Mouse (Mus musculus): ENCODE results near the gene Rnf215.
"Not testable (repeated sequence)": the region's sequence is repeated elsewhere in the genome, so short reads cannot be mapped to it uniquely, and the experiment has no call there.

Rnf215 gene

DNA sequence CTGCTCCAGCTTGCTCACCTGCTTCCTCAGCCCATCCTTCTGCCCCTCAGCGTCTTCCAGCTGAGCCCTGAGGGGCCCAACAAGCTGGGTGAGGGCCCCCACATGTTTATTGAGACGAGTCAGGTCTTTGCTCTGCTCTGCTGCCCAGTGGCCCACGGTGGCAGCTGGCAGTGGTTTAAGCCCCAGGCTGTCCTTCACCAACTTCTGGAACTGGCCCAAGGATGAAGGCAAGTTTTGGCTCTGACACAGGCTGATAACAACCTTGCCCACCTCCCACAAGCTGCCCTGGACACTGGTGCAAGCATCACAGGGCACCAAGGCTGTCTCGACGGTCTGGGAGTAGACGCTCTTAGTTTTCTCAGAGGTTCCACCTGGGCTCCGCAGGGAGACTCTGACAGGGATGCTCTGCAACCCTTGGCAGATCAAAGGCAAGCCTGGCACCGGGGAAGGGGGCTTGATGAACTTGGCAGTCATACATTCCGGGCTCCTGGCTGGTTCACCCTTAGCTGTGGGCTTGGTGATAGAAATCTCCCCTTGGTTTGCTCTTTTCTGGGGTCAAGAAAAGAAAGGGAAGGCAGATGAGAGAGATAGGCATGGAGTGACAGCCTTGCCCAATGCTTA, 13.6 kb downstream of the Rnf215 start:
- no peak for DNase-seq

DNA sequence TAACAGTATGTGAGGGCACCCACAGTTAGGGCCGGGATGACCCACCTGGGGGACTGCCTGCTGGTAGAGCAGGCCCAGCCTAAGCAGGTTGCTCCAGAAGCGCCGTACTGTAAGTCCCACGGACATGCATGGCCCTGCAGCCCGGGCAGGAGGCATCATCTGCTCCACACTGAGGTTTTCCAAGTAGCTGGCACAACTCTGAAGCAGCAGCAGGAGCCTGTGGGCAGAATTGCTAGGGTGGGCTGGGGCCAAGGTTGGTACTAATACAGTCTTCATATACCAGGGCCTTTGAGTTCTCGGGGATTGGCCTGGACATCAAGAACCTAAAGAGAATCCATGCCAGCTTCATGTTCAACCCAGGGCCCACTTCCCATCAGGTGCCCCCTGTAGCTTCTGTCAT, 14.9 kb downstream of the Rnf215 start:
- no peak for DNase-seq

DNA sequence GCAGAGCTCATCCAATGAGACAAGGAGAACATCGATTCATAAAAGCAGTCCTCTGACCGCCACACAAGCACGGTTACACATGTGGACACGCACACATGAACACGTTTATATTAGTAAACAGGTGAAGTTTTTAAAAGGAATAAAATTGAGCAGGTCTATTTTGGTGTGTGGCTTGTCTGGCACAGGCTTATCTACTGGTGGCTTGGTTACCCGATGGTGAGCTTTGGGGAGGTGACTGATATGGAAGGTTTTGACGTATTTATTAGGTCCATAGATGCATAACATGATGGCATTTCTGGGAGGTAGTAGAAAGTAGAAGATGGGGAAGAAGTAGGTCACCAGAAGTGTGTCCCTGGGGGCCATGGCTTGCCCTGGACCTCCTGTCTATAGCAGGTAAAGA, 18.7 kb downstream of the Rnf215 start:
- DNase-seq: no peak

DNA sequence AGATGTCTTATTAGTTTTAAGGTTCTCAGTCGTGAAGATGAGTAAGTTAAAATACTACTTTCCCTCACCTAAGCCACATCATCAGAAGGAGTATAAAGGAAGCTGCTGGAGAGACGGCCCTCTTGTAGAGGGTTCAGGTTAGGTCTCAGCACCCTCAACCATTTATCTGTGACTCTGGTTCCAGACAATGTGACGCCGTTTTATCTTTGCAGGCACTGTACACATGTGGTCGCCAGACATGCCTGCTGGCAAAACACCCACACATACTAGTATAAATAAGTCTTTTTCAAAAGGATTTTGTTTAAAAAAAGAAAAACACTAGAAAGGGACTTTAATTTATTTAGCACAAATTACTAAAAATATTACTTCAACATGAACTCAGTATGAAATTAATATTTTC, 20.6 kb downstream of the Rnf215 start:
- DNase-seq: no peak

DNA sequence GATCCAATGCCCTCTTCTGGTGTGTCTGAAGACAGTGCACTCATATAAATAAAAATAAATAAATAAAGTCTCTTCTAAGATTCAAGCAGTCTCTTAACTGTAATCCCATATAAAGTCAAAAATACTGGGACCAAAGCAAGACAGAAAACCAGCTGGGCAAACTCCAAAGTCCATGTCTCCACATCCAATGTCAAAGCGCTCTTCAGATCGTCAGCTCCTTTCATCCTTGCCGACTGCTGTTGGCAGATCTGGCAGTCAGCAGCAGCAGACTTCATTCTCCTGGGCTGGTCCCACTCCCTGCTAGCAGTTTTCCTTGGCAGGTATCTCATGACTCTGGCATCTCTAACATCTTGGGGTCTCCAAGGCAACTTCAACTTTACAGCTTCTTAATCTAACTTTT, 23.7 kb downstream of the Rnf215 start:
- DNase-seq: no peak

DNA sequence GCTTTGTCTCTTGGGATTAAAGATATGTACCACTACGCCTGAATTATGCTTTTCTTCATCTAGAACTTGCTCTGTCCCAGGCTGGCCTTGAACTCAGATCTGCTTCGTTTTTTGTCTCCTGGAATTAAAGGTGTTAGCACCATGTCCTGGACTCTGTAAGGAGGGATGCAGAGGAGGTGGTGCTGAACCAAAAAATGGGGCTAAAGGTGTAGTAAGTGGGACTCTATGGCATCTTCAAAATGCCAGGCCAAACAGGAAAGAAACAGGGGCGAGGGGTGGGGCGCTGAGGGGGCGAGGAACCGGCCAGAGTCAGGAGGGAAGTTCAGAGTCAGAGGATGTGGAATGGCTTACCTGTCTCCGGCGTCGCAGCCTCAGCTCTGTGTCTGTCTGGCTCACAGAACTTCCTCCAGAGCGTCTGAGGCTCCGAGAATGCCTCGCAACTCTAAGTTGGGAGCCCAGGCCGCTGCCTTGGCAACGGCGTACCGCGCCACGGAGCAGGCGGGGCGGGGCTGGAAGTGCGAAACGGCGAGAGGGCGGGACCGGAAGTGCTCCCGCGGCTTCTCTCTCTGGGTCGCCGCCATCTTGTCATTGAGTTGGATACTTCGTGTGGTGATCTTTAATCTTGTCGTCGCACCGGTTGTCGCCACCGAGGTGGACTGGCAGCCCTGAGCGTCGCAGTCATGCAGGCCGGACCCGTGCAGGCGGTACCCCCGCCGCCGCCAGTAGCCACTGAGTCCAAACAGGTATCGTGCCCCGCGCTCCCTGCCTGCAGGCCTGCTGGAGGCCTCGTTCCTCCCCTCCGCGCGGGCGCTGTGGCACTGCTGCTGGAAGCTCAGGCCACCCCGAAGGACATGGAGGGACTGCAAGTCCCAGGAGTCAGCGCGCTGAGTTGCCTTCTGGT, 25.1 kb downstream of the Rnf215 start, which contains the start of the genes Ccdc157 and Sf3a1:
Gene Ccdc157, minus strand, starts transcription at position 486 of the 901 bp plus-strand sequence.
Gene Sf3a1, plus strand, starts transcription at position 543 of the 901 bp plus-strand sequence.
- DNase-seq: peak; percentile 95

DNA sequence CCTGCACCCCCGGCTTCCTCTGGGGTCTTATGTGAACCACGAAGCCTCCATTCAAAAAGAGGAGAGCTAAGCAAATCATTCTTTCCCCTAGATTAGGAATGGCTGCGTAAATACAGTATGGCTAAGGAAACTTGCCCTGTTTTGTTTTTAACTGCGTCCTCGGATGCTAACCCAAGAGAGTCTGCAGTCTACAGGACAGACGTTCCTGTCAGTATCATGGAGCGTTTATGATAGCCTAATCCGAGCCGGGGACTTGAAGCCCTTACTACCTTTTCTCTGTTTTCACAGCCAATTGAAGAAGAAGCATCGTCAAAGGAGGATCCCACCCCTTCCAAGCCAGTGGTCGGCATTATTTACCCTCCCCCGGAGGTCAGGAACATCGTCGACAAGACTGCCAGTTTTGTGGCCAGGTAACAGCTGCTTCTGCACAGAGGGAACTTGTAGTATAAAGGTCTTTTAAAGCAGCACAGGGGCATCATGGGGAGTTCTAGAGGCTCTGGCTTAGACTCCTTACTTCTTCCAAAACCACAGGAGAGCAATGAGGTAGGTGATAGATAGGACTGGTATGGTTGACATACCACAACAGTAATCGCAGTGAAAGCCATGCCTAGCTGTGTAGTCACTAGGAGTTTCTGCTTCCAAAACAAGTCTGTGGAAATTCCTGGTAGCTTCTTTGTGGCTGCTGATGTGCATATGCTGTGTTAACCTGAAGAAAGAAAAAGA, 25.9 kb downstream of the Rnf215 start:
- DNase-seq: no peak

DNA sequence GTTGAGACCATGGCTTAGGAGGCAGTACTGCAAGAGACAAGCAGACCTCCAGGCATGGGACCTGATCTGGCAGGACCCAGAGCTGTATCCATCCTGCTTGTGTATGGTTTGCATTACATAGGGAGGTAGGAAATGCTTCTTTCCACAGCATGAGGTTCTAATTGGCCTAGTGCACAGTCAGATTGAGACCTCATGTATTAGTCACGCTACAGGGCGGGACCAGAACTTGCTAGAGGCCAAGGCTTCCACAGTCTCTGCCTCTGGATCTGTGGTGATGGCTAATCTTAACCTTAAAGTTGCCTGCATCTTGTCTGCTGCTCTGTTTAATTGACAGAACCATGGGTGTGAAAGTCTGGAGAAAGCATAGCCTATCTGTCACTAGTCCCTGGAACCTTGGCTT, 29.7 kb downstream of the Rnf215 start:
- DNase-seq: no peak

DNA sequence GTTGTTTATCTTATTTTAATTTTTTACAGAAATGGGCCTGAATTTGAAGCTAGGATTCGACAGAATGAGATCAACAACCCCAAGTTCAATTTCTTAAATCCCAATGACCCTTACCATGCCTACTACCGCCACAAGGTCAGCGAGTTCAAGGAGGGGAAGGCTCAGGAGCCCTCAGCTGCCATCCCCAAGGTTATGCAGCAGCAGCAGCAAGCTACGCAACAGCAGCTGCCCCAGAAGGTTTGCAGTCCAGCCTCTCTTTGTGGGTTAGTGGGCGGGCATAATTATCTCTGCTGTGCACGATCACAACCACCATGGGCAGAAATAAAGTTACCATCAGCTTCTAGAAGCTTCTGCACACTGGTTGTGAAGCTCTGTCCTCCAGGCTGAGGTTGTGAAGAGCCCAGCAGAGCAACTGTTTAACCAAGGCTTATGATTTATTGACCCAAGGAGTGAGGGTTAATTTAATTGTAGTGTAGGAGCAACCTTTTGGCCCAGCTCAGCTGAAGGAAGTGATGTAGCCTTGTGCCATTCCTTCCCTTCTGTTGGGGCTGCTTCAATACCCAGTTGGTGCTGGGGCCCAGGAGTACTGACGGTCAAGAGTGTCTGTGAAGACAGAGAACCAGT, 31.6 kb downstream of the Rnf215 start:
- DNase-seq: no peak

DNA sequence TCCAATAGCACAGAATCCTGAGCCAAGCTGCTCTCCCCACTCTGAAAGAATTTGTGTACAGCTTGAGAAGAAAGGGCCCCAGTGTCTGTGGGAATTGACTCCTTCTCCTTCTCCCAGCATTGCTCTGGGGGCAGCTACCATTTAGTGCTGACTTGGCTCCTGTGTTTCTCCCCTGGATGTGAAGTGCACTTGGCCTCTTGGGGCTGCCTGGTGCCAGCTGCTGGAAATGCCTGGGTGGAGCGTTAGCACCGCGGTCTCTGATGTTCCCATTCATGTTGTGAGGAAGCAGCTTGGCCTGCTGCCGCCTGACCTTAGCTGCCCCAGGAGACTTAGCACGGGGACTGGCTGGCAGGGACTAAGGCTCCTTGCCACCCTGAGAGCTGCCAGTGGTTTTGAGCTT, 39.6 kb downstream of the Rnf215 start:
- no peak for DNase-seq

DNA sequence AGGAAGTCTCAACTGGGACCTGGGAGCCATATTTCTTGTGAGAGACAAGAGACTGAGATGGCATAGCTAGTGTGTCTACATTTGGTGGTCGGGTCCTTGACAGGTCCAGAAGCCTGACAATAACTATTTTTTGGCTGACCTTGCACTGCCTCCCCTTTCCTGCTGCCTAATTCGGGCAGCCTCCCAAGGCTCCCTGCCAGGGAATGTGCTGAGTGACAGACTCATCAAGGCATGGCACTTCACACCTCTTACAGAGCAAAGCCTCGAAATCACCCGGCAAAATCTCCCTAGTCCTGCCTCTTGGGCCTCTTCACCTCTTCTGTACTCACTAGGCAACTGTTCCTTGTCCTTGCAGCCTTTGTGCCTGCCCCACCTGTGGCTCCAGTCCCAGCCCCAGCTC, 42.7 kb downstream of the Rnf215 start:
- no peak for DNase-seq

DNA sequence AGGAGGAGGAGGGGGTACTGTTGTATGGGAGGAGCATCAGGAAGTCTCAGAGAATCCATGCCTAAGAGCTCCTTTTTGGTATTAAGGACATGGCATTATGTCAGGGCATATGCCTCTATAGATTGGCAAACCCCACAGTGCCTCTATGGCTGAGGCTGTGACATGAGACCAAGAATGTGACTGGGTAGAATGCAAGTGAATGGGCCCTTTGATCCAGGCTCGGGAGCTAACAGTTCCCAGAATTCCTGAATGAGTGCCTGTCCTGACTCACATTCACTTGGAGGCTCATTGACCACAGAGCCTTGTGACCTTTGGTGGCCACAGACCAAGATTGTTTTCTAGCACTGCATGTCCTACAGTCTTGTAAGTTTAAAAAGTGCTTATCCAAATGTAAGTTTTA, 47.1 kb downstream of the Rnf215 start:
- no peak for DNase-seq

DNA sequence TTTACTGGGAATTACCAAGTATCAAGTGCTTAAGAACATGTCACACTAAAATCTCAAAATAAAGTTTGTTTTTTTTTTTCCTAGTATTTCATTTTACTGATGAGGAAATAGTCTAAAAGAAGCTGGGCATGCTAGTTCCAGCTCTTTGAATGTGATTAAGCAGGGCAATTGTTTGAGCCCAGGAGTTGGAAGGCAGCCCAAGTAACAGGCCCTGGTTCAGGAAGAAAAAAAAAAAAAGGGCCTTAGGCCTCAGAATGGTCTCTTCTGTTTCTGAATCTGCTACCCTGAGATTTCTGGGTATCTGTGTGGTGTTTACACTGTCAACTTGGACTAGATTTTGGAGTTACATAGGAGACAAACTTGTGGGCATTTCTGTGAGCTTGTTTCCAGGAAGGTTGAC, 48.5 kb downstream of the Rnf215 start:
- DNase-seq: no peak

DNA sequence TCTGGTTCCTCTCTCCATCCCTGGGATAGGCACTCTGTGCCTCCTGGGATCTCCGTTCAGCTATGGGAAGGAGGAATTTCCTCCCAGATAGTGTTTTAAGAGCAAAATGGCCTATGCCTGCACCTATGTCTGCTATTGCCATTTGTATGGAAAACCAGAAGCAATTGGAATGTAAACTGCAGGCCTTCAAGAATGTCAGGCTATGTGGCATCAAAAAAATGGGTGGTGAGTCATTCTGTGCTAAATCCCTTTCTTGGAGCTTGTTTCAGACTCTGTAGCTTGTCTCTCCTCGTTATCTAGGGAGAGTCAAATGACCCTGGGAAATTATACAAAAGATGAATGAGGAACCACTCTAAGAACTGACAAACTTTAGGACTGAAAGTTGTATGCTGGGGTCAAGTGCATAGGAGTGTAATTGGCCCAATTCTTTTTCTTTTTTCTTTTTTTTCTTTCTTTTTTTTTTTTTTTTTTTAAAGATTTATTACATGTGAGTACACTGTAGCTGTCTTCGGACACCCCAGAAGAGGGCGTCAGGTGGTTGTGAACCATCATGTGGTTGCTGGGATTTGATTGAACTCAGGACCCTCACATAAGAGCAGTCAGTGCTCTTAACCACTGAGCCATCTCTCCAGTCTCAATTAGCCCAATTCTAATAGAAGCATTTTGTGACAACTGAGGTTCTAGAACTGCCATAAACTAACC, 49.4 kb downstream of the Rnf215 start:
- DNase-seq: no peak

DNA sequence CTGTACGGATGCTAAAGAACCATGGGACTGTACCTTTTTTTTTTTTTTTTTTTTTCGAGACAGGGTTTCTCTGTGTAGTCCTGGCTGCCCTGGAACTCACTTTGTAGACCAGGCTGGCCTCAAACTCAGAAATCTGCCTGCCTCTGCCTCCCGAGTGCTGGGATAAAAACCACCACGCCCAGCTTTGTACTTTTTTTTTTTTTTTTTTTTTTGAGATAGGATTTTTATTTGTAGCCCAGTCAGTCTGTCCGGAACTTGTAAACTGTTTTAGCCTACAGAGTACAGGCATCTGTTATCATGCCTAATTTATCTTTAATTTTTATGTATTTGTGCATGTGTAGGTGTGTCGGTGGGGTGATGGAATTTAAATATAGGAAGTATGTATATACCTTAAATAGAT, 50.5 kb downstream of the Rnf215 start:
- DNase-seq: not testable (repeated sequence)

DNA sequence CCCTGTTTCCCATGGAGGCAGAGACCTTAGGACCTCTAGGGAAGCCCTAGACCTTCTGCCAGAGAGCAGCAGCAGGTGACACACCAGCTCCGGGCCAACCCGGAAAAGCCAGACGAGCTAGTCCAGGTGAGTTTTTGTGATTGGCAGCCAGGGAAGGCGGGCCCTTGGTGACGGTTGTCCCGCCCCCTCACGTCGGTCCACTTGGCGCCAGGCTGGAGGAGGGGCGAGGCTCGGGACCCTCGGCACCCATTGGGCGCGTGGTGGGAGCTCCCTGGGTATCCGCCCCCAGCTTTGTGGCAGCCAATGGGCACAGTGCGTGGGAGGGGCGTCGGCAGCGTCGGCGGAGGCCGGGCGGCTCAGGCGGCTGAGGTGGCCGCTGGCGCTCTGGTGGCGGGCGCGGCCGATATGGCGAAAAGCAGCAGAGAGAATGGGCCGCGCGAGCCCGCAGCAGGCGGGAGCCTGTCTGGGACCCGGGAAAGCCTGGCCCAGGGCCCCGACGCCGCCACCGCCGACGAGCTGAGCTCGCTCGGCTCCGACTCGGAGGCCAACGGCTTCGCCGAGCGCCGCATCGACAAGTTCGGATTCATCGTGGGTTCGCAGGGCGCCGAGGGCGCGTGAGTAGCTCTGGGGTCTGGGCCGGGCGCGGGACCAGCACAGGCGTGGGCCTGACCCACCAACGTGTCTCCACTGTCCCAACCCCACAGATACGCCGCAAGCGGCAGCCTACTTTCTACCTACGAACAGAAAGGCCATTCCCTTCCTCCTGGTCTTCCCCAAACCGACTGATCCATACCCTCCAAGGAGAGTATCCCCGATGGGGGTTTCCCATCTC, 51.7 kb downstream of the Rnf215 start, which contains the start of gene Tbc1d10a:
Gene Tbc1d10a, plus strand, starts transcription at position 304 of the 832 bp plus-strand sequence.
- DNase-seq: peak; percentile 99

DNA sequence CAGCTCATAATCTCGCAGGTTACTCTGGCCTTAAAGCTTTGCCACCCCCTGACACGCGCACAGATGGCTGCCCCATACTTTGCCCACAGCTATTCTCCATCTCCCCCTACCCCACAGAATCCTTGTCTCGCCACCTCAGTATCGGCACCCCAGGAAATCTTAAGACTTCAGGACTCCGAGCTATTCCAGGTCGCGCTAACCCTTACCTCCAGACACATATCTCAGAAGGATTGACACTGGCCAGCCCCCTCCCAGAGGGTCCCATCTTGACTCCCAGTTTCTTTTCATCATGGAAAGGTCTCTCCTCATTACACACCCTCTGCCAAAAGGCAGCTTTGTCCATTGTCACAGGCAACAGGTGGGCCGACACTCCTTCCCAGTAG, 52.3 kb downstream of the Rnf215 start:
- no peak for DNase-seq

DNA sequence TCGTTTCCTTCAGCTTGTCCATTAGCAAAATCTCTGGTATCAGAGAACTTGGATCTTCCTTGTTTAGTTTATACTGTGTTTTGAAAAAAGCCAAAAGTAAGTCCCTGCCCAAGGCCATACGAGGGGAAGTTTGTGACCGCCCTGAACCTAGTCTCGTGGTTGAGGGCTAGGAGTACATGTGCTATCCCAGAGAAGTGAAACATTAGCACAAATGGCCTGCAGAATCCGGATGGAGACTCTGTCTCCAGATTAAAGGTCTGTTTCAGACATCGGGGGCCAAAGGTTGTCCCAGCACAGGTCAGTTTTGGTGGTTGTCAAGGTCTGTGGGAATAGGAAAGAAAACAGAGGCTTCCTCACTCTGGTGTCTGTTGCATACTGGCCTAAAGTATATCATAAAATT, 54.2 kb downstream of the Rnf215 start:
- no peak for DNase-seq

DNA sequence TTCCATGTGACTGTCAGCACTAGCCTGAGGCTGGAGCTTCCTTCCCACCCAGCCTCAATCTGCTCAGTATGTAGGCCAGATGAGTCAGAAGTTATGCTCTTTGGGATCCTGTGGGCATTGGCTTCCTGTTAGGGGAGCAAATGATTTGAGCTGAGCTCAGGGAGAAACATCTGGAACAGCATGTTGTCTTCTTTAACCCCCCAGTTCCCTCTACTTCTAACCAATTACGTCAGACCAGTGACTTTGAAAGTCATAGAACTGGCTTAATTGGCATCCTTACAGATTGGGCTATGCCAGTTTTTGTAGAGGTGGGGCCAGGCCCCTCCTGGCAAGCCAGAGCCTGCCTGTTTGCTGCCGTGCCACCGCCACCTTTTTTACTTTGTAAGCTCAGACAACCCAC, 55.7 kb downstream of the Rnf215 start:
- no peak for DNase-seq

All from lung, postnatal 4 days (tissue).